Mouse (Mus musculus) bone marrow macrophage, adult 2 months (primary cell): ENCODE results near the gene Igsf8. TPM values are rescaled to one million over a fixed set of nuclear protein-coding genes. Genes with fewer than 3 reads are reported as not detected.

ENCODE experiments used
- H3K27ac ChIP-seq: 2 replicates; pipeline ENCODE4 v1.5.1; 2012; ENCODE audit warnings: low read depth, low read length; ENCODE audit not compliant: insufficient read depth
- H3K4me1 ChIP-seq: 2 replicates; pipeline ENCODE4 v1.6.1; 2012; ENCODE audit warnings: low read length; ENCODE audit not compliant: control insufficient read depth, insufficient read depth
- H3K4me3 ChIP-seq: 2 replicates; pipeline ENCODE4 v1.5.1; 2012; ENCODE audit warnings: mild to moderate bottlenecking, low read length, moderate library complexity; ENCODE audit not compliant: insufficient read depth
- CTCF ChIP-seq: IDR thresholded peaks from 2 replicates; pipeline ENCODE4 v1.5.1; 2012; ENCODE audit warnings: low read depth, mild to moderate bottlenecking, low read length, moderate library complexity
- POLR2A ChIP-seq: IDR thresholded peaks from 2 replicates; pipeline ENCODE4 v1.6.1; 2012; ENCODE audit warnings: mild to moderate bottlenecking, low read depth, low read length, borderline replicate concordance
- polyA plus RNA-seq: library from polyadenylated mRNA; stranded (reverse); fragments of >200 nt; gene quantifications from 2 replicates; pipeline ENCODE4 v1.2.4, GENCODE M21; 2012; ENCODE audit not compliant: missing spikeins, insufficient read depth, insufficient read length

Gene Igsf8
- polyA plus RNA-seq, 1 experiment: 90.3 TPM

DNA sequence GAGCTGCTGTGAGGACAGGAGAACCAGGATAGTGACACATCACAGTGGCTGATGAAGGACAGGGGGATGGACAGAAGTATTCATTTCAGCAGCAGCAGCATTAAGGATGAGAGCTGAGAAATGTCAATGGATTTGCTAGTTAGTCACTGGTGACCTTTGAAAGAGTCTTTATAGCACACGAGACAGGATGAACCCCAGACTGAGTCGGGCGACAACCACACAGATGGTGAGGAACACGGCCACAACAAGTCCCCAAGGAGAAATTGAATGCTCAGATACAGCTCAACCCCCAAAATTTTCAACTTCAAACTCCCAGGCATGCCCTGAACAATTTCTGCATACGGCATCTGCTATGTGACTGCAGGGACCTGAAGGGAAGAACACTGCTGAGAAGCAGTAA is 25.3 kb downstream of the Igsf8 start:
- no peak overlapping the region for H3K4me3 ChIP-seq
- no peak overlapping the region for H3K27ac ChIP-seq
- TF ChIP-seq CTCF (no peak), POLR2A (no peak)
- H3K4me1 ChIP-seq: no peaks in the 10 kb centered on the region

GRCm38 (mm10) chr1:172288900-172289616 is 27.6 kb downstream of the Igsf8 start:
- Histone ChIP-seq H3K4me3 (no peak overlapping the region), H3K27ac (no peak overlapping the region), H3K4me1 (no peaks in the 10 kb centered on the region)
- TF ChIP-seq CTCF: no peak
- TF ChIP-seq POLR2A: no peak

- no peak for TF ChIP-seq CTCF
- no peak for TF ChIP-seq POLR2A
- Histone ChIP-seq H3K27ac (no peak overlapping the region), H3K4me3 (no peak overlapping the region), H3K4me1 (no peaks in the 10 kb centered on the region)
Measured at GRCm38 (mm10) chr1:172289617-172289946, 28.1 kb downstream of the Igsf8 start.

- TF ChIP-seq POLR2A: no peak
- no peak for TF ChIP-seq CTCF
Measured at GRCm38 (mm10) chr1:172292880-172293279, 31.4 kb downstream of the Igsf8 start.

DNA sequence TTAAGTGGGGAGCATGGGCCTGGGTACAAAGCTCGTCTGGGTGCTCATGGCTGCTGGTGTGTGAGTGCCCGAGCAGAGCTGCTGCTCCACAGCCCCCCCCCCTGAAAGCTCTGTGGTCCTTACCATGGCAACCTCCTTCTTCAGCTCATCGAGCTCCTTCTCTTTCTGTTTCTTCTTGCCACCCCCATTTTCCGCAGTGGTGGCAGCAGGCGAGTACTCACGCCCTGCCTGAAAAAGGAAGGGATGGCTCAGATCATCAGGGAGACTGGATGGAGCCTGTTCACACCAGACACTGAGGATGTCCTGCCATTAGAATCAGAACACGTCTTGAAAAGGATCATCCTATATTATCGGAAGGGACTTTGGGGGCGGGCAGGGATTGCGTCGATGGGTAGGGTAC is 32.0 kb downstream of the Igsf8 start:
- Histone ChIP-seq H3K4me3 (no peak overlapping the region), H3K4me1 (no peaks in the 10 kb centered on the region), H3K27ac (no peak overlapping the region)
- TF ChIP-seq POLR2A: no peak
- TF ChIP-seq CTCF: no peak

More at GRCm38 (mm10) chr1:172292880-172293279, 31.4 kb downstream of the Igsf8 start:
- no peaks in the 10 kb centered on the region for H3K4me1 ChIP-seq
- H3K27ac ChIP-seq: no peak overlapping the region
- H3K4me3 ChIP-seq: no peak overlapping the region

DNA sequence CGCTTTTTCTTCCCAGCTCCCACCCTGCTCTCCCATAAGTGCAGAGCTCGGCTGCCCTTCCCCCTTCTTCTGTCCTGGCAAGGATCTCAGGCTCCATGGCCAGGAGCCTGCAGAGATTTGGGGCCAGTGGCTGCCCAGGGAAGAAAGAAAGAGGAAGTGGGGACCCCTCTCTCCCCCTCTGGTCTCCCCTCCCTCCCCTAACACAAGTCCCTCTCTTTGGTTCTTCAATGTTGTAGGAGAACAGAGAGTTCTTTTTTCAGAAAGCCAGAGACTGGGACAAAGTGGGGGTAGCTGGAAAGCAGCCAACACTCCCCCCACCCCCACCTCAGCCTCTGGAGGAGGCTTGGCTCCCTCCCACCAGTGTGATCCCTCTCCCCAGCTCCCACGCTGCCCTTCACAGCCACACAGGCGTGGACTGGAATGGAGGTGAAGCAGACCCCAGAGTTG is 34.3 kb downstream of the Igsf8 start:
- H3K27ac ChIP-seq: no peak overlapping the region
- TF ChIP-seq POLR2A (no peak), CTCF (no peak)
- no peaks in the 10 kb centered on the region for H3K4me1 ChIP-seq
- H3K4me3 ChIP-seq: no peak overlapping the region

GRCm38 (mm10) chr1:172296816-172297510 is 35.5 kb downstream of the Igsf8 start:
- Histone ChIP-seq H3K27ac (no peak overlapping the region), H3K4me1 (no peaks in the 10 kb centered on the region), H3K4me3 (no peak overlapping the region)
- no peak for TF ChIP-seq POLR2A

DNA sequence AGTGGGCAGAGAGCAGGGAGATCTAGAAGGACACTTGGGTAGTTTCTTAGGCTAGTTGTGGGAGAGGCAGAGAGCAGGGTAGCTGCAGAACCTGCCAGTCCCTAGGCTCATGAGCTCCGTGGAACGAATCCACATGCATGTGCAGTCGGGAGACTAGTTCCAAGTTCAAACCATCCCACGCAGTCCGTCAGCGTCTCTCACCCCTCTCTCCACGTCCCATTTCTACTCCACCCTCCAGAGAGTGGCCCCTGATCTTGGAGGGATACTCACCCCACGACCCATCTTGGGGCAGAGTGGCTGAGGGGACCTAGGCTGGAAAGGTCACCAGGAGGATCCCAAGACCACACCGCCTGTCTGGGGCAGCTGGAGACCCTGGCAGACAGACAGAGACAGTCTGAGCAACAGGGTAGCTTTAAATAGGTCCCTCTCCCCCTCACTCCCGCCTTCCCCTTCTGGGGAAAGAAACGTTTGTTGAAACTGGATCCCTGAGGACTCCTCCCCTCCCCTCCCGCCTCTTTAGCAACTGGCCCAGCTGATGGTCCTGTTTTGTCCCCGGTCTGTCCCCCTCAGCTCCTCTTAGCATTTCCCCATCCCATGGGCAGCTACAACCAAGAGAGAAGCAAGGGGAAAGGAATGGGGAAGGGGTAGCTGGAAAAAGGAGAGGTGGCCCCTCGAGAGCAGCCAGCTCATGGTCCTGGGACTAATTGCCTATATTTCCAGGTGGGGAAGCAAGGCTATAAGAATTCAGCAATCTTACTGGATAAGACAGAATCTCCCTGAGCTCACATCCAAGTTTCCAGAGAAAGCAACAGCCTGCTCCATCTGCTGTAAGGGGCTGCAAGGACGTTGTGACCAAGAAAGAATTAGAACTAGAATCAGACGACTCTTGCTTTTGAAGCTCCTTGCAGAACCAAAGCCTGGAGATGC is 36.4 kb downstream of the Igsf8 start, which contains the start of gene Atp1a2:
TSS of gene Atp1a2 (minus strand) at position 454 of the 927 bp plus-strand sequence.
- TF ChIP-seq CTCF: no peak
- TF ChIP-seq POLR2A: no peak
- Histone ChIP-seq H3K27ac (no peak within 1 kb of the TSS), H3K4me1 (peaks cover 5% of the 10 kb centered on the region), H3K4me3 (no peak within 1 kb of the TSS)

- Histone ChIP-seq H3K4me1 (peaks cover 12% of the 10 kb centered on the region), H3K27ac (no peak overlapping the region), H3K4me3 (no peak overlapping the region)
- TF ChIP-seq CTCF: no peak
- no peak for TF ChIP-seq POLR2A
Measured at GRCm38 (mm10) chr1:172299528-172299927, 38.1 kb downstream of the Igsf8 start.
